Mouse (Mus musculus) splenic B cell, adult 2 months (primary cell): ENCODE results near the gene Hpgd.

Source experiments
- DNase-seq: peaks from one replicate; pipeline ENCODE4 v3.0.0-alpha.2; 2011; ENCODE audit warnings: low read depth, low spot score
- H3K27me3 ChIP-seq: 2 replicates; pipeline ENCODE4 v1.6.1; 2012; ENCODE audit warnings: mild to moderate bottlenecking, low read length, moderate library complexity, mixed read lengths; ENCODE audit not compliant: control insufficient read depth, poor library complexity, insufficient read depth, severe bottlenecking
- H3K36me3 ChIP-seq: 2 replicates; pipeline ENCODE4 v1.6.1; 2012; ENCODE audit warnings: mild to moderate bottlenecking, low read length, moderate library complexity, mixed read lengths; ENCODE audit not compliant: control insufficient read depth, poor library complexity, insufficient read depth, severe bottlenecking

Hpgd gene

DNA sequence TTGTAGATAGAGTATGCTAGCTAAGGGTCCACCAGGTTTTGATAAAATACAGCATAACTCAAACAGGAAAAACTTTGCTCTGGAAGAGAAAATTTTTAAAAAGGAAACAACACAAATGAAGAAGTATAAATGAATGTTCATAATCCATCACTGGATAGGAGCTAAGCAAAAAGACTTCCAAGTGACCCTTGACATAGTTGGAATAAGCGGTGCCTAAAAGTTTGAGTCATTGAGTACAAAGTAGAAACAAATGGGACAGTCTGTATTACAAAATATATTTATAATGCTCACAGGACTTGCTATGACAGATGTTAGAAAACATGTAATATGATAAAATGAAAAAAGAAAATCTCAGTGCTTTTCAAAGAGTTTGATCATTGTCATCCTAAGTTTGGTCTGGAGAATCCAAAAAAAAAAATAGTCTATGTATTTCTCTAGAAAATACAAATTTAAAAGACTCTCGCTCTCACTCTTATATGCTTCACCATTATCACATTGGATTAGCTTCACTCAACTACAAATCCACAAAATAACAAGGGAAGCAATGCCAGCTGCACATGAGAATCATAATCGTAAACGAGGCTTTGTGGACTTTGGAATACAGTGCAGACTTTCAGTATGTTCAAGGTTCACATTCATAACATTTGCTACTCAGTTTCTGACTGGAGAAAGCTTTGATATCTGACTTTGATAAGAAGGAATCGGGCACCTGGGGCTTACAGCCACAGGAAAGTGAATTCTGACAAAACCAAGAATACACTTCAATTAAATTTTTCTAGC lies 51.4 kb downstream of the Hpgd start:
- DNase-seq, result no peak
- Histone ChIP-seq H3K27me3 (no peaks in the 10 kb centered on the region), H3K36me3 (no peaks in the 10 kb centered on the region)

DNA sequence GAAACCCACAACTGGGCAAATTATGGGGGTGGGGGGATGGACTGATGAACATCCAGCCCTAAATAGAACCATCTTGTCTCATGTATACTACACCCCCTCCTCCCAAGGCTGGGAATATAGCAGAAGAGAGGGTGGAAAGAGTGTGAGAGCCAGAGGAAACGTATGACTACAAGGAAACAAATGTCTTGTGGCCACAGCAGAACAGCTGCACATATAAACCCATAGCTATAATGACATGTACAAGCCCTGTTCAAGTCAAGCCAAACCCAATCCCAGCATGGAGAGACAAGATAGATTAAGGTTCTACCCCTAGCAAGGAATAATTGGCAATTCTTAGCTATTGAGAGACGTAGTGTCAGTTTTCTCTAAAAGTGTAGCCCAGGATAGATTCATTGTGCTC lies 68.8 kb downstream of the Hpgd start:
- no peaks in the 10 kb centered on the region for H3K27me3 ChIP-seq
- DNase-seq, result no peak
- no peaks in the 10 kb centered on the region for H3K36me3 ChIP-seq
